Mouse (Mus musculus): Measurements from ENCODE around the gene Bloc1s2. TPM values are rescaled to one million over a fixed set of nuclear protein-coding genes. Genes with fewer than 3 reads are reported as not detected.

Bloc1s2 gene
- polyA plus RNA-seq (2012; rRNA removed): 19.7 and 28.1 TPM in 2 replicates

- Histone ChIP-seq H3K27me3 (replicated peaks; ENCODE audit: control insufficient read depth, insufficient read depth, low read length) (no peaks in the 10 kb centered on the region), H3K36me3 (ENCODE audit: control insufficient read depth, insufficient read depth, low read length) (peaks cover 3% of the 10 kb centered on the region), H3K27ac (ENCODE audit: insufficient read depth, low read depth, low read length) (0 out of 2 replicates have a peak within 1 kb of the TSS, but pooled peaks have one; percentile 22), H3K4me3 (ENCODE audit: insufficient read depth, low read depth, low read length) (peak within 1 kb of the TSS; percentile 93), H3K4me1 (ENCODE audit: control insufficient read depth, insufficient read depth, low read length) (no peaks in the 10 kb centered on the region; the same call in 1 of the 2 replicates)
- no peak for TF ChIP-seq CTCF (conservative IDR thresholded peaks at IDR 0.05; ENCODE audit: insufficient read depth, insufficient read length, low read depth, low read length)
- TF ChIP-seq POLR2A (IDR thresholded peaks at IDR 0.05; ENCODE audit: low read depth, low read length): peak; percentile 31
- WGBS: 2% methylated on average over 46 of the region's 46 CpGs
- peak; percentile 95 for DNase-seq
Measured at GRCm38 (mm10) chr19:44145702-44146567, at the start of gene Bloc1s2. Bloc1s2 (minus strand) TSS chr19:44146446.

GRCm38 (mm10) chr19:44195138-44195537, 48.9 kb upstream of the Bloc1s2 start:
- peak; percentile 55 for DNase-seq
- WGBS: 16% methylated on average over 7 of the region's 7 CpGs

DNA sequence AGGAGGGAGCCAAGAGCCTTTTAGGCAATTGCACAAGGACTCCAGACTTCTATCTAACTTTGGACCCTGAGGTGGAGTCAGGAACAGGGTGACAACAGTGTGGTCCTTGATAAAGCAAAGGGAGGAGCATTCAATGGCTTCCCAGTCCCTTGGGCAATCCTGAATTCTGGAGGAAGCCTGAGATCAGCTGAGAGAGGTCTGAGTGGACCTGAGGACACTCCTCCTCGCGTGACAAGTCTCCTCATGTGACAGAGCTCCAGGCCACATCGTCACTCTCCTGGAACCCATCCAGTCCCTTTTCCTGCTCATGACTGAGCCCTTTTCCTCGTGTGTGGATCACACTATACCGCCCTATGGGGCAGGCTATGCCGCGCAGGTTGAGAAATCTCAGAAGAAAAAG, 47.7 kb upstream of the Bloc1s2 start:
- WGBS: 62% methylated on average over 7 of the region's 7 CpGs
- Histone ChIP-seq H3K27me3 (replicated peaks; ENCODE audit: control insufficient read depth, insufficient read depth, low read length) (no peaks in the 10 kb centered on the region), H3K27ac (ENCODE audit: insufficient read depth, low read depth, low read length) (no peak overlapping the region), H3K4me1 (ENCODE audit: control insufficient read depth, insufficient read depth, low read length) (no peaks in the 10 kb centered on the region), H3K36me3 (ENCODE audit: control insufficient read depth, insufficient read depth, low read length) (no peaks in the 10 kb centered on the region), H3K4me3 (ENCODE audit: insufficient read depth, low read depth, low read length) (no peak overlapping the region)
- no peak for TF ChIP-seq CTCF (conservative IDR thresholded peaks at IDR 0.05; ENCODE audit: insufficient read depth, insufficient read length, low read depth, low read length)
- no peak for TF ChIP-seq POLR2A (IDR thresholded peaks at IDR 0.05; ENCODE audit: low read depth, low read length)
- DNase-seq: peak; percentile 29

More at GRCm38 (mm10) chr19:44195138-44195537, 48.9 kb upstream of the Bloc1s2 start:
- no peaks in the 10 kb centered on the region for H3K27me3 ChIP-seq (replicated peaks; ENCODE audit: control insufficient read depth, insufficient read depth, low read length)
- no peak overlapping the region for H3K4me3 ChIP-seq (ENCODE audit: insufficient read depth, low read depth, low read length)
- no peaks in the 10 kb centered on the region for H3K4me1 ChIP-seq (ENCODE audit: control insufficient read depth, insufficient read depth, low read length)
- no peak overlapping the region for H3K27ac ChIP-seq (ENCODE audit: insufficient read depth, low read depth, low read length)
- TF ChIP-seq CTCF (conservative IDR thresholded peaks at IDR 0.05; ENCODE audit: insufficient read depth, insufficient read length, low read depth, low read length) (peak; percentile 74), POLR2A (IDR thresholded peaks at IDR 0.05; ENCODE audit: low read depth, low read length) (no peak)
- H3K36me3 ChIP-seq (ENCODE audit: control insufficient read depth, insufficient read depth, low read length): no peaks in the 10 kb centered on the region

DNA sequence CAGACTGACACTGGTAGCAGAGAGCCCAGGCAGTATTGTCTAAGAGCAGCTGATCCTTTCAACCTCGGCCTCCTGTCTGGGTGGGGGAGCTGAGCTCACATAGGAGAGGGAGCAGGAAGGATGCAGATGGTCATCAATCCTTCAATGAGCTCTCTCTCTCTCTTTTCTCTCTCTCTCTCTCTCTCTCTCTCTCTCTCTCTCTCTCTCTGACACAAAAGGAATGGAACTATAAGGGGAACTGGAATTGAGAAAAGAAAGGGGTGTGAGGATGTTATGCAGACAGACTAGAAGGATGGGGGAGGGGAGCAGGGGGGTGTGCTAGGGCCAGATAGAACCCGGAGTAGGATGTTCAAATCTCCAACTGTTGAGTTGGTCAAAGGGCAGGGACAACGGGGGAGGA, 46.1 kb upstream of the Bloc1s2 start, which contains the start of gene Pkd2l1:
Pkd2l1 (minus strand) TSS at position 101 of the 400 bp plus-strand sequence.
- H3K27ac ChIP-seq (ENCODE audit: insufficient read depth, low read depth, low read length): no peak within 1 kb of the TSS
- TF ChIP-seq CTCF (conservative IDR thresholded peaks at IDR 0.05; ENCODE audit: insufficient read depth, insufficient read length, low read depth, low read length) (no peak), POLR2A (IDR thresholded peaks at IDR 0.05; ENCODE audit: low read depth, low read length) (no peak)

GRCm38 (mm10) chr19:44189056-44189455, 42.8 kb upstream of the Bloc1s2 start:
- no peak for TF ChIP-seq POLR2A (IDR thresholded peaks at IDR 0.05; ENCODE audit: low read depth, low read length)
- no peak for TF ChIP-seq CTCF (conservative IDR thresholded peaks at IDR 0.05; ENCODE audit: insufficient read depth, insufficient read length, low read depth, low read length)
- no peaks in the 10 kb centered on the region for H3K4me1 ChIP-seq (ENCODE audit: control insufficient read depth, insufficient read depth, low read length)
- H3K27me3 ChIP-seq (replicated peaks; ENCODE audit: control insufficient read depth, insufficient read depth, low read length): no peaks in the 10 kb centered on the region
- no peaks in the 10 kb centered on the region for H3K36me3 ChIP-seq (ENCODE audit: control insufficient read depth, insufficient read depth, low read length)
- no peak overlapping the region for H3K27ac ChIP-seq (ENCODE audit: insufficient read depth, low read depth, low read length)
- no peak overlapping the region for H3K4me3 ChIP-seq (ENCODE audit: insufficient read depth, low read depth, low read length)
- DNase-seq: no peak
- 79% methylated on average over 4 of the region's 4 CpGs for WGBS

More for the DNA sequence above, 46.1 kb upstream of the Bloc1s2 start, which contains the start of gene Pkd2l1:
- 24% methylated on average over 3 of the region's 3 CpGs for WGBS
- DNase-seq: no peak
- H3K27me3 ChIP-seq (replicated peaks; ENCODE audit: control insufficient read depth, insufficient read depth, low read length): no peaks in the 10 kb centered on the region
- H3K36me3 ChIP-seq (ENCODE audit: control insufficient read depth, insufficient read depth, low read length): no peaks in the 10 kb centered on the region
- no peaks in the 10 kb centered on the region for H3K4me1 ChIP-seq (ENCODE audit: control insufficient read depth, insufficient read depth, low read length)
- no peak within 1 kb of the TSS for H3K4me3 ChIP-seq (ENCODE audit: insufficient read depth, low read depth, low read length)

- Histone ChIP-seq H3K27ac (ENCODE audit: insufficient read depth, low read depth, low read length) (no peak overlapping the region), H3K4me1 (ENCODE audit: control insufficient read depth, insufficient read depth, low read length) (no peaks in the 10 kb centered on the region), H3K4me3 (ENCODE audit: insufficient read depth, low read depth, low read length) (no peak overlapping the region), H3K27me3 (replicated peaks; ENCODE audit: control insufficient read depth, insufficient read depth, low read length) (no peaks in the 10 kb centered on the region), H3K36me3 (ENCODE audit: control insufficient read depth, insufficient read depth, low read length) (no peaks in the 10 kb centered on the region)
- 66% methylated on average over 3 of the region's 3 CpGs for WGBS
- TF ChIP-seq CTCF (conservative IDR thresholded peaks at IDR 0.05; ENCODE audit: insufficient read depth, insufficient read length, low read depth, low read length) (no peak), POLR2A (IDR thresholded peaks at IDR 0.05; ENCODE audit: low read depth, low read length) (no peak)
- DNase-seq: no peak
Measured at GRCm38 (mm10) chr19:44183968-44184367, 37.7 kb upstream of the Bloc1s2 start.

GRCm38 (mm10) chr19:44180502-44180901, 34.3 kb upstream of the Bloc1s2 start:
- no peaks in the 10 kb centered on the region for H3K36me3 ChIP-seq (ENCODE audit: control insufficient read depth, insufficient read depth, low read length)
- 91% methylated on average over 1 of the region's 1 CpGs for WGBS

More at GRCm38 (mm10) chr19:44180502-44180901, 34.3 kb upstream of the Bloc1s2 start:
- H3K4me3 ChIP-seq (ENCODE audit: insufficient read depth, low read depth, low read length): no peak overlapping the region
- H3K4me1 ChIP-seq (ENCODE audit: control insufficient read depth, insufficient read depth, low read length): no peaks in the 10 kb centered on the region
- no peak for TF ChIP-seq POLR2A (IDR thresholded peaks at IDR 0.05; ENCODE audit: low read depth, low read length)
- H3K27ac ChIP-seq (ENCODE audit: insufficient read depth, low read depth, low read length): no peak overlapping the region
- no peaks in the 10 kb centered on the region for H3K27me3 ChIP-seq (replicated peaks; ENCODE audit: control insufficient read depth, insufficient read depth, low read length)
- no peak for DNase-seq

Data from kidney, adult 2 months (tissue).